Mouse (Mus musculus) midbrain, embryonic 10.5 days (tissue): ENCODE results near the gene Rps23. TPM values are rescaled to one million over a fixed set of nuclear protein-coding genes. Genes with fewer than 3 reads are reported as not detected.

Experiments used
- DNase-seq: peaks from one replicate; pipeline ENCODE4 v3.0.0-alpha.2; 2017; ENCODE audit warnings: low spot score
- H3K27ac ChIP-seq: fragments of 300-500 bp; sonication (generic); replicated peaks from 2 replicates; pipeline ENCODE4 v1.5.1; 2016; ENCODE audit warnings: mild to moderate bottlenecking
- H3K27me3 ChIP-seq: fragments of 300-500 bp; sonication (generic); 2 replicates; pipeline ENCODE4 v1.6.1; 2016; ENCODE audit warnings: low read depth, mild to moderate bottlenecking; ENCODE audit not compliant: poor library complexity, severe bottlenecking
- H3K36me3 ChIP-seq: fragments of 300-500 bp; sonication (generic); 2 replicates; pipeline ENCODE4 v1.6.1; 2016; ENCODE audit warnings: mild to moderate bottlenecking, moderate library complexity
- H3K4me1 ChIP-seq: fragments of 300-500 bp; sonication (generic); 2 replicates; pipeline ENCODE4 v1.6.1; 2016
- H3K4me3 ChIP-seq: fragments of 300-500 bp; sonication (generic); 2 replicates; pipeline ENCODE4 v1.5.1; 2016; ENCODE audit warnings: mild to moderate bottlenecking, moderate library complexity
- H3K9me3 ChIP-seq: fragments of 300-500 bp; sonication (generic); replicated peaks from 2 replicates; pipeline ENCODE4 v1.6.1; 2016; ENCODE audit warnings: mild to moderate bottlenecking
- whole genome bisulfite sequencing: fragments of 180-500 bp; shearing (Covaris S2); methylation state at CpG from one replicate; pipeline ENCODE4 v1.1.7; 2016; 5-methylcytosine and 5-hydroxymethylcytosine counted together
- polyA plus RNA-seq: library from polyadenylated mRNA; unstranded; fragments of >200 nt; fragmentation: Nextera tagmentation; extraction: Ambion mirVana; gene quantifications from 2 replicates; pipeline ENCODE4 v1.2.1, GENCODE M21; 2016

Gene Rps23
- 160 and 190 TPM in 2 replicates for polyA plus RNA-seq

GRCm38 (mm10) chr13:90922751-90923612 lies at the start of gene Rps23:
Gene Rps23 (plus strand): TSS chr13:90922958.
- peak within 1 kb of the TSS; percentile 97 for H3K27ac ChIP-seq
- peak within 1 kb of the TSS; percentile 87 for H3K4me3 ChIP-seq
- H3K4me1 ChIP-seq, result peaks cover 5% of the 10 kb centered on the region; the same call in 1 of the 2 replicates
- peaks cover 38% of the 10 kb centered on the region for H3K36me3 ChIP-seq
- no peaks in the 10 kb centered on the region for H3K27me3 ChIP-seq
- DNase-seq, result peak; percentile 90
- H3K9me3 ChIP-seq, result no peaks in the 10 kb centered on the region
- WGBS, result under 1% methylated on average over 57 of the region's 57 CpGs

- Histone ChIP-seq H3K27ac (no peak overlapping the region), H3K4me3 (no peak overlapping the region), H3K36me3 (no peaks in the 10 kb centered on the region), H3K27me3 (peaks cover 12% of the 10 kb centered on the region), H3K9me3 (no peaks in the 10 kb centered on the region), H3K4me1 (peaks cover 10% of the 10 kb centered on the region)
- no peak for DNase-seq
- WGBS, result 86% methylated on average over 1 of the region's 1 CpGs
Observed at GRCm38 (mm10) chr13:90881727-90882429, 40.9 kb upstream of the Rps23 start.

- 53% methylated on average over 13 of the region's 13 CpGs for WGBS
- H3K27me3 ChIP-seq, result peaks cover 12% of the 10 kb centered on the region
- no peak overlapping the region for H3K27ac ChIP-seq
- H3K36me3 ChIP-seq, result no peaks in the 10 kb centered on the region
- peaks cover 10% of the 10 kb centered on the region for H3K4me1 ChIP-seq
- peak overlapping the region; percentile 52 for H3K4me3 ChIP-seq
- no peaks in the 10 kb centered on the region for H3K9me3 ChIP-seq
- peak; percentile 13 for DNase-seq
Observed at GRCm38 (mm10) chr13:90885856-90886532, 36.8 kb upstream of the Rps23 start.

- peak overlapping the region; percentile 52 for H3K4me3 ChIP-seq
- H3K4me1 ChIP-seq, result peaks cover 10% of the 10 kb centered on the region
- H3K36me3 ChIP-seq, result no peaks in the 10 kb centered on the region
- WGBS, result 1% methylated on average over 18 of the region's 18 CpGs
- peak; percentile 70 for DNase-seq
- peaks cover 12% of the 10 kb centered on the region for H3K27me3 ChIP-seq
- H3K9me3 ChIP-seq, result no peaks in the 10 kb centered on the region
- H3K27ac ChIP-seq, result no peak overlapping the region
Observed at GRCm38 (mm10) chr13:90886568-90886983, 36.2 kb upstream of the Rps23 start.

GRCm38 (mm10) chr13:90890111-90890510 lies 32.6 kb upstream of the Rps23 start:
- Histone ChIP-seq H3K4me3 (no peak overlapping the region), H3K36me3 (no peaks in the 10 kb centered on the region), H3K9me3 (no peaks in the 10 kb centered on the region), H3K4me1 (peaks cover 9% of the 10 kb centered on the region), H3K27me3 (peaks cover 12% of the 10 kb centered on the region), H3K27ac (no peak overlapping the region)
- WGBS, result 89% methylated on average over 5 of the region's 5 CpGs
- no peak for DNase-seq

- no peak overlapping the region for H3K27ac ChIP-seq
Observed at GRCm38 (mm10) chr13:90894819-90895218, 27.9 kb upstream of the Rps23 start.

GRCm38 (mm10) chr13:90896098-90896497 lies 26.7 kb upstream of the Rps23 start:
- Histone ChIP-seq H3K27me3 (no peaks in the 10 kb centered on the region), H3K9me3 (no peaks in the 10 kb centered on the region), H3K27ac (no peak overlapping the region), H3K4me1 (no peaks in the 10 kb centered on the region), H3K36me3 (no peaks in the 10 kb centered on the region), H3K4me3 (no peak overlapping the region)
- DNase-seq, result no peak
- 19% methylated on average over 2 of the region's 2 CpGs for WGBS

More at GRCm38 (mm10) chr13:90894819-90895218, 27.9 kb upstream of the Rps23 start:
- Histone ChIP-seq H3K27me3 (no peaks in the 10 kb centered on the region), H3K4me3 (no peak overlapping the region), H3K4me1 (no peaks in the 10 kb centered on the region), H3K9me3 (no peaks in the 10 kb centered on the region), H3K36me3 (no peaks in the 10 kb centered on the region)
- 91% methylated on average over 4 of the region's 4 CpGs for WGBS
- no peak for DNase-seq

- DNase-seq, result no peak
- H3K27ac ChIP-seq, result no peak overlapping the region
- no peaks in the 10 kb centered on the region for H3K9me3 ChIP-seq
- H3K36me3 ChIP-seq, result no peaks in the 10 kb centered on the region
- WGBS, result 91% methylated on average over 12 of the region's 12 CpGs
- no peak overlapping the region for H3K4me3 ChIP-seq
- no peaks in the 10 kb centered on the region for H3K27me3 ChIP-seq
- no peaks in the 10 kb centered on the region for H3K4me1 ChIP-seq
Observed at GRCm38 (mm10) chr13:90896821-90897220, 25.9 kb upstream of the Rps23 start.

GRCm38 (mm10) chr13:90905176-90905575 lies 17.6 kb upstream of the Rps23 start, which contains the start of gene Atp6ap1l:
Gene Atp6ap1l (minus strand): TSS chr13:90905355.
- Histone ChIP-seq H3K27me3 (no peaks in the 10 kb centered on the region), H3K36me3 (no peaks in the 10 kb centered on the region), H3K9me3 (no peaks in the 10 kb centered on the region), H3K27ac (no peak within 1 kb of the TSS), H3K4me3 (no peak within 1 kb of the TSS), H3K4me1 (no peaks in the 10 kb centered on the region)
- 88% methylated on average over 5 of the region's 5 CpGs for WGBS
- no peak for DNase-seq

GRCm38 (mm10) chr13:90907376-90907775 lies 15.4 kb upstream of the Rps23 start:
- Histone ChIP-seq H3K4me1 (no peaks in the 10 kb centered on the region), H3K27me3 (no peaks in the 10 kb centered on the region), H3K36me3 (no peaks in the 10 kb centered on the region), H3K4me3 (no peak overlapping the region), H3K27ac (no peak overlapping the region), H3K9me3 (no peaks in the 10 kb centered on the region)
- 88% methylated on average over 12 of the region's 12 CpGs for WGBS
- no peak for DNase-seq

GRCm38 (mm10) chr13:90912760-90913674 lies 9.7 kb upstream of the Rps23 start:
- H3K4me1 ChIP-seq, result peaks cover 12% of the 10 kb centered on the region
- no peaks in the 10 kb centered on the region for H3K36me3 ChIP-seq
- no peak overlapping the region for H3K4me3 ChIP-seq
- no peaks in the 10 kb centered on the region for H3K9me3 ChIP-seq
- H3K27me3 ChIP-seq, result no peaks in the 10 kb centered on the region
- no peak for DNase-seq
- H3K27ac ChIP-seq, result no peak overlapping the region; the same call in 1 of the 2 replicates
- 81% methylated on average over 17 of the region's 17 CpGs for WGBS
